Mouse (Mus musculus) B cell, adult 67 days (primary cell): Measurements from ENCODE around the gene Eogt. TPM values are rescaled to one million over a fixed set of nuclear protein-coding genes. Genes with fewer than 3 reads are reported as not detected.

Source experiments
- total RNA-seq, 2 experiments: library from RNA; stranded (reverse); gene quantifications; 4 replicates each; pipeline ENCODE4 v1.2.4; 2023

Eogt gene
- 10 to 100 TPM; 18.1 to 18.5 TPM for total RNA-seq

DNA sequence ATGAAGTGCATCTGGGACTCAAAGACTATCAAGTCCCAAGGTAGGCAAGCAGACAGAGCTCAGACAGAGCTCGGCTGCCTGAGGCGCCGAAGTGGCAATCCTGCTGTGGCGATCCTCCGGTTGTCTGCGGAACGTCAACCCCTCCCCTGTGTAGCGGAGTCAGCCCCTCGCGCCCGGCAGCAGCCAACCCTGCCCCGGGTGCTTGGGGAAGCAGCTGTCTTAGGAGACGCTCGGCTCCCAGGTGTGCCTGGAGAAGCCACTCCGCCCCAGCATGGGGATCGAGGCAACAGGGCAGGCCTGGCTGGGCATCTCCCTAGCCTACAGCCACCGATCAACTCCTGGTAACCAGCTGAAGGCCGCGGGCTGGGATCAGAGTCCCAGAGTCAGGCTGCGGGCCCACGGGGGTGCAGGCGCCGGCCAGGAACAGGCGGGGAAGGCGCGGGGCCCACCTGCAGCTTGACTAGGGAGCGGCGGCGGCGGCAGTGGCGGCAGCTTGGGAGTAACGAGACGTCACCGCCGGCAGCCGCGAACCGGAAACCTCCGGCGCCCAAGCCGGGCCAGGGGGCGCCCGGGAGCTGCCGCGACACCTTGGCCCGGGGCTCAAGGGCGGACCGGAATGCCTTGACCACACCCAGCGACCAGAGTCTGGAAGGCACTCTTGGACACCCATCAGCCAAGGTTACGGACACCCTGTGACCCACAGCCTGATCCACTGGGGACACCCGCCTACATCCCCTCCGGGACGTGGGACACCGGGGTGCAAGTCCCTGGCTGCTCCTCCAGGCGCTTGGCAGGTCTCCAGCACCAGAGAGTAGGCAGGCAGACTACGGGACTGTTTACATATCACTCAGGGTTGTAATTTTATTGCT lies at the start of gene Eogt:
Eogt (minus strand) TSS at position 800 of the 869 bp plus-strand sequence.

DNA sequence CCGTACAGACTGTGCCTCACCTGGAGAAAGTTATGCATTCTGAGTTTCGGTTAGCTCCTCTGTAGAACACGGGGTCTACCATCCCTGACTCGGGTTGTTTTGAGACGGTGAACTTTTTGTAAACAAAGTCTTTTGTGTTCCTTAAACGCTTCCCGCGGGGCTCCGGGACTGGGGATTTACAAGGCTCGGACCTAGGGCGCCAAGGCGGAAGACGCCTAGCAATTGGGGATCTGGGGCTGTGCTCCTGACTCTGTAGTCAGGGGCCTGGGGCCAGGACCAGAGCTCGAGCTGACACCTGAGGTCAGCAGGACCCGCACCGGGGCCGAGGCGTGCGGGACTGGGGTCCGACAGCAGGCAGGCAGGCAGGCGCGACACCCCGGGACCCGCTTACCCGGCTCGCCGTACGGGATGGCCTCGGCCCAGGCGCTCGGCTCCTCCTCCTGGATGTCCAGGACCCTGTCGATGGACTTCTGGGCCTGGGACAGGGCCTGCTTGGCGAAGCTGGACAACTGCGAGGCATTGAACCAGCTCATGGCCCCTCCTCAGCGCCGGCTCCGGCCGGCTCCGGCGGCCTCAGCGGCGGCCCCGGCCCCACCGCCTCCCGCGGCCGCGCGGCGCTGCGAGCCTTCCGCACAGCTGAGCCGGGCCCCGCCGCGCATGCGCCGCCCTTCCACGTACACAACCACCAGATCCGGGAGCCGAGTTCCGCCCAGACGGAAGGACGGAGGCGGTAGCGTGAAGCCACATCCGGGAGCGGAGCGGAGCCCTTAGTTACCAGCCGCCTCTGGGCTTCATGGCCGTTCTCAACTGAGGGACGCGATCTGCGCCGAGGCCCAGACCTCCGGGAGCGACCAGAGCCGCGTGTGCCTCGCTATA lies 29.7 kb upstream of the Eogt start, which contains the start of gene Tmf1:
Tmf1 (minus strand) TSS at position 632 of the 876 bp plus-strand sequence.

DNA sequence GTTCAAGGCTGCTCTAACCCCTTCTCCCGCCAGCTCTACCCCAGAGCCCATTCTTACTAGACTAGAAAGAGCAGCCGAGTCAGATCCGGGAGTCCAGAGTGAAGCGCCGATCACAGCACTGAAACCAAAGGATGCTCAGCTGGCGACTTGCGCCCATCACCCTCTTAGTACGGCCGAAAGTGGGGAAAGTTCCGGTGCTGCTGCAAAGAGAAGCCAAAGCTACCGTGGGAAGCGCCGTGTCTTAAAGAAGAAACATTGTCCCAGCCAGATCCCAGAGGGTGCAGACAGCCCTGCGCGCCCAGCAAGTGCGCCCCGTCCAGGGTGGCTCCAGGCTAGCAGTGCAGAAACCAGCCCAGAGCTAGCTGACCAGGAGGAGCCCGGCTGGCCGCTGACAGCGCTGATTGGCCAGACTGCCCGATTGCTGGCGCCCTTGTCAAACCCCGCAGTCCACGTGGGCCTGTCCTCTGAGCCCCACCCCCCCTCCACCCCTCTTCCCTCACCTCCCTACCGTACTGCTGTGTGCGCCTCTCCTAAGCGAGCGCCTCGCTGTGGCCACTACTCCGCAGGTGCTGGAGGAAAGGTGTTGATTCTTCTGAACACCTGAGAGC lies 88.8 kb downstream of the Eogt start, which contains the start of gene Fam19a4:
Fam19a4 (minus strand) TSS at position 340 of the 608 bp plus-strand sequence.

Other genes starting within 250 kb of the Eogt start
- gene Fam19a4, start 88.8 kb downstream of the Eogt start, total RNA-seq, result not detected
- gene Tmf1, start 29.9 kb upstream of the Eogt start, total RNA-seq, result 10 to 100 TPM; 89.0 to 94.4 TPM
- gene Uba3, start 56.5 kb upstream of the Eogt start, total RNA-seq, result 10 to 100 TPM; 54.2 to 59.7 TPM
- gene Arl6ip5, start 61.5 kb upstream of the Eogt start, total RNA-seq, result 10 to 100 TPM; 70.1 to 75.7 TPM
- not detected for gene Lmod3, start 103.6 kb upstream of the Eogt start, total RNA-seq